Comparison of ENCODE assay signal across 14 mouse cellular contexts in the genomic region with DNA sequence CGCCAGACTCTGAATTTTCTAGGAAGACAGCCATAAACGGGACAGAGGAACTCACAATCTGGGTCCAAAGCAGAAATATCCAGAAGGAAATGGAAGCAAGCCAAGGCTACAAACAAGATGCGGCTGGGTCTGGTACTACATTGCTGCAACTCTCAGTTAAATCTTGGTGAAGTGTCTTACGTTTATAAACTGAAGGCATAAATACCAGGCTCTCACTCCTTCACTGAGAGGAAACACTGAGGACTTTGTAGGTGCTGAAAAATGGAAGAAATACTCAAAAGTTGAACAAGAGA. TPM values are rescaled to one million over a fixed set of nuclear protein-coding genes. Genes with fewer than 3 reads are reported as not detected.
A peak's percentile ranks its signal among the peaks of the same experiment; 100 is the strongest.
DNase-seq lines count a peak whose midpoint lies in the region; ATAC-seq and TF ChIP-seq lines count a peak whose summit lies in the region.
"Had no signal": no experiment of that assay in that cellular context is flagged by ENCODE, and none has a peak within 500 bp of the region (broad histone marks: within the 10 kb centered on the region; RNA-seq: fewer than 3 reads in every experiment).

No protein-coding gene starts in this region.

- H3K9me3 ChIP-seq in liver, embryonic 12.5 days (replicated peaks), result no peaks in the 10 kb centered on the region
- H3K9me3 ChIP-seq in embryonic facial prominence, embryonic 14.5 days (ENCODE audit: control insufficient read depth, low read length), result no peaks in the 10 kb centered on the region
- H3K9me3 ChIP-seq: midbrain, embryonic 10.5 days; neural tube, embryonic 13.5 days had no signal

- H3K27ac ChIP-seq in liver, adult 2 months (replicated peaks; ENCODE audit: insufficient read depth, low read depth, low read length), result no peak overlapping the region
- H3K27ac ChIP-seq in liver, embryonic 12.5 days, result no peak overlapping the region
- peak overlapping the region; percentile 56 for H3K27ac ChIP-seq in embryonic facial prominence, embryonic 14.5 days (replicated peaks; ENCODE audit: low read depth, low read length)
- no peak overlapping the region for H3K27ac ChIP-seq in thymus, adult 2 months (ENCODE audit: control insufficient read depth, insufficient read depth, low read length)
- H3K27ac ChIP-seq: neural tube, embryonic 13.5 days had no signal

- H3K79me2 ChIP-seq in liver, adult 2 months (ENCODE audit: control insufficient read depth, insufficient read depth, low read length), result no peaks in the 10 kb centered on the region

- no peaks in the 10 kb centered on the region for H3K36me3 ChIP-seq in liver, adult 2 months (ENCODE audit: control insufficient read depth, insufficient read depth, low read length)
- no peaks in the 10 kb centered on the region for H3K36me3 ChIP-seq in liver, embryonic 12.5 days
- H3K36me3 ChIP-seq in embryonic facial prominence, embryonic 14.5 days (ENCODE audit: control insufficient read depth, insufficient read depth, low read length), result peaks cover 33% of the 10 kb centered on the region
- H3K36me3 ChIP-seq in thymus, adult 2 months (ENCODE audit: control insufficient read depth, insufficient read depth, low read length), result no peaks in the 10 kb centered on the region
- H3K36me3 ChIP-seq: neural tube, embryonic 13.5 days had no signal

- H3K9ac ChIP-seq in liver, adult 2 months (ENCODE audit: low read depth, low read length), result no peak overlapping the region
- H3K9ac ChIP-seq in liver, embryonic 12.5 days, result no peak overlapping the region
- no peak overlapping the region for H3K9ac ChIP-seq in embryonic facial prominence, embryonic 14.5 days (ENCODE audit: low read depth, low read length)
- H3K9ac ChIP-seq: neural tube, embryonic 13.5 days had no signal

- H3K27me3 ChIP-seq in liver, adult 2 months (ENCODE audit: control insufficient read depth, insufficient read depth, low read length), result no peaks in the 10 kb centered on the region
- peaks cover 11% of the 10 kb centered on the region for H3K27me3 ChIP-seq in liver, embryonic 12.5 days (replicated peaks)
- no peaks in the 10 kb centered on the region for H3K27me3 ChIP-seq in embryonic facial prominence, embryonic 14.5 days (replicated peaks; ENCODE audit: control insufficient read depth, insufficient read depth, low read length)
- H3K27me3 ChIP-seq in thymus, adult 2 months (ENCODE audit: control insufficient read depth, insufficient read depth, low read length), result peaks cover 2% of the 10 kb centered on the region; the same call in 1 of the 2 replicates

- H3K4me3 ChIP-seq in liver, adult 2 months (ENCODE audit: insufficient read depth, low read depth, low read length), result no peak overlapping the region
- no peak overlapping the region for H3K4me3 ChIP-seq in liver, embryonic 12.5 days
- no peak overlapping the region for H3K4me3 ChIP-seq in embryonic facial prominence, embryonic 14.5 days (ENCODE audit: low read depth, low read length)
- no peak overlapping the region for H3K4me3 ChIP-seq in thymus, adult 2 months (ENCODE audit: control insufficient read depth, insufficient read depth, low read length)
- H3K4me3 ChIP-seq: midbrain, embryonic 10.5 days; neural tube, embryonic 13.5 days had no signal

- no peak for TF ChIP-seq POLR2A in liver, adult 2 months (IDR thresholded peaks at IDR 0.05; ENCODE audit: extremely low read depth, insufficient read depth, low read length)
- TF ChIP-seq POLR2A in thymus, adult 2 months (IDR thresholded peaks at IDR 0.05; ENCODE audit: control insufficient read depth, extremely low read depth, insufficient read depth, low read length, poor library complexity), result no peak

- WGBS in liver, adult 2 months, result 56% methylated on average over 4 of the region's 4 CpGs
- WGBS in liver, embryonic 12.5 days (ENCODE audit: insufficient replicate concordance), result 56% methylated on average over 4 of the region's 4 CpGs
- 39% methylated on average over 4 of the region's 4 CpGs for WGBS in embryonic facial prominence, embryonic 14.5 days
- WGBS in thymus, adult 2 months, result 86% methylated on average over 4 of the region's 4 CpGs

- peaks cover 6% of the 10 kb centered on the region; the same call in 1 of the 2 replicates for H3K4me1 ChIP-seq in liver, adult 2 months (ENCODE audit: control insufficient read depth, insufficient read depth, low read length)
- H3K4me1 ChIP-seq in liver, embryonic 12.5 days, result 0 out of 2 replicates have a peak, but pooled peaks cover 4% of the 10 kb centered on the region
- peaks cover 48% of the 10 kb centered on the region for H3K4me1 ChIP-seq in embryonic facial prominence, embryonic 14.5 days (ENCODE audit: control insufficient read depth, insufficient read depth, low read length)
- no peaks in the 10 kb centered on the region for H3K4me1 ChIP-seq in thymus, adult 2 months (replicated peaks; ENCODE audit: control insufficient read depth, insufficient read depth, low read length)

- TF ChIP-seq CTCF in liver, adult 2 months (IDR thresholded peaks at IDR 0.05; ENCODE audit: low read depth, low read length), result no peak
- TF ChIP-seq CTCF in thymus, adult 2 months (IDR thresholded peaks at IDR 0.05; ENCODE audit: borderline replicate concordance, control insufficient read depth, extremely low read depth, insufficient read depth, low read length, poor library complexity), result no peak

- no peak overlapping the region for H3K4me2 ChIP-seq in liver, embryonic 12.5 days
- no peak overlapping the region for H3K4me2 ChIP-seq in embryonic facial prominence, embryonic 14.5 days (ENCODE audit: low read depth, low read length)
- H3K4me2 ChIP-seq: neural tube, embryonic 13.5 days had no signal

- no peak for ATAC-seq in liver, embryonic 12.5 days
- ATAC-seq in embryonic facial prominence, embryonic 14.5 days (ENCODE audit: low read depth), result no peak
- no peak for ATAC-seq in inflammation-experienced regulatory T-cells, adult 6 months
- ATAC-seq: CD4-positive, CD25-positive, alpha-beta regulatory T cell, adult 4 months had no signal

- peak; percentile 32 to 46 for DNase-seq in heart, adult 18-20 months
- no peak for DNase-seq in heart, postnatal 4 days
- DNase-seq in liver, adult 2 months (ENCODE audit: extremely low read depth, low read depth, low spot score), result peak; percentile 19
- peak; percentile 57 for DNase-seq in embryonic facial prominence, embryonic 14.5 days (ENCODE audit: low spot score)
- peak; percentile 63 for DNase-seq in lung, postnatal 10 days
- DNase-seq in thymus, adult 2 months, result no peak
- DNase-seq: cerebellum, postnatal 14 days; left cerebral cortex, postnatal 4 days; thymus, adult 18-20 months had no signal

RNA-seq across cellular contexts. Expression of a gene that starts 6.5 kb away (rescaled TPM):
- total RNA-seq in heart, adult 18-20 months (2021), result 1 to 10 TPM; 7.0 to 7.5 TPM
- 10 to 100 TPM; 17.1 to 18.7 TPM for total RNA-seq in heart, postnatal 4 days (2021)
- 0.83 and 0.94 TPM in 2 replicates for total RNA-seq in liver, adult 2 months (2014; rRNA removed)
- polyA plus RNA-seq in liver, adult 2 months (2012; rRNA removed), result 0.63 and 0.89 TPM in 2 replicates
- 8.8 and 10.9 TPM in 2 replicates for polyA plus RNA-seq in liver, embryonic 12.5 days (2016; fragmentation: Nextera tagmentation; extraction: Ambion mirVana)
- polyA plus RNA-seq in embryonic facial prominence, embryonic 14.5 days (2014; fragmentation: Nextera tagmentation; extraction: Ambion mirVana), result 115 and 137 TPM in 2 replicates
- not detected for polyA plus RNA-seq in inflammation-experienced regulatory T-cells, adult 6 months (2017; shearing (Covaris generic))
- polyA plus RNA-seq in thymus, adult 2 months (2012; rRNA removed), result 12.6 and 16.6 TPM in 2 replicates
- polyA plus RNA-seq: CD4-positive, CD25-positive, alpha-beta regulatory T cell, adult 4 months had no signal

Comparison
In these comparisons a context has a peak if more than half of its experiments do, and no peak if none do; other contexts are left out.
1. DNase-seq: peak in heart, adult 18-20 months (2 of 2), liver, adult 2 months (single experiment), embryonic facial prominence, embryonic 14.5 days (single experiment) and lung, postnatal 10 days (single experiment); none in heart, postnatal 4 days (single experiment) and thymus, adult 2 months (single experiment).